Mouse (Mus musculus) cortical plate, adult 2 months (tissue): ENCODE data around the gene Aldh8a1. TPM values are rescaled to one million over a fixed set of nuclear protein-coding genes. Genes with fewer than 3 reads are reported as not detected.
"Not testable (repeated sequence)": the region's sequence is repeated elsewhere in the genome, so short reads cannot be mapped to it uniquely, and the experiment has no call there.

Experiments used
- H3K27ac ChIP-seq: fragments of 200-500 bp; 2 replicates; pipeline ENCODE4 v1.5.1; 2012; ENCODE audit warnings: low read length, control low read depth, inconsistent platforms; ENCODE audit not compliant: insufficient read depth
- H3K4me1 ChIP-seq: fragments of 200-500 bp; 2 replicates; pipeline ENCODE4 v1.6.1; 2011; ENCODE audit warnings: low read length; ENCODE audit not compliant: control insufficient read depth, insufficient read depth
- H3K4me3 ChIP-seq: fragments of 200-500 bp; 2 replicates; pipeline ENCODE4 v1.5.1; 2011; ENCODE audit warnings: mild to moderate bottlenecking, low read length, control low read depth; ENCODE audit not compliant: insufficient read depth
- CTCF ChIP-seq: fragments of 200-500 bp; IDR thresholded peaks from 2 replicates; pipeline ENCODE4 v1.5.1; 2011; ENCODE audit warnings: mild to moderate bottlenecking, control low read depth, low read length; ENCODE audit not compliant: insufficient read depth; ENCODE audit errors: extremely low read depth
- POLR2A ChIP-seq: fragments of 200-500 bp; IDR thresholded peaks from 2 replicates; pipeline ENCODE4 v1.6.1; 2011; ENCODE audit warnings: mild to moderate bottlenecking, low read length, control low read depth; ENCODE audit not compliant: insufficient read depth; ENCODE audit errors: extremely low read depth
- polyA plus RNA-seq: library from polyadenylated mRNA; depleted of rRNA; stranded (reverse); fragments of >200 nt; gene quantifications from 2 replicates; pipeline ENCODE4 v1.2.3, GENCODE M21; 2012

The Aldh8a1 gene
- polyA plus RNA-seq, 1 experiment, result 0.38 TPM

- TF ChIP-seq POLR2A (no peak), CTCF (no peak)
These were observed 16.3 kb downstream of the Aldh8a1 start for GRCm38 (mm10) chr10:21393390-21393789.

DNA sequence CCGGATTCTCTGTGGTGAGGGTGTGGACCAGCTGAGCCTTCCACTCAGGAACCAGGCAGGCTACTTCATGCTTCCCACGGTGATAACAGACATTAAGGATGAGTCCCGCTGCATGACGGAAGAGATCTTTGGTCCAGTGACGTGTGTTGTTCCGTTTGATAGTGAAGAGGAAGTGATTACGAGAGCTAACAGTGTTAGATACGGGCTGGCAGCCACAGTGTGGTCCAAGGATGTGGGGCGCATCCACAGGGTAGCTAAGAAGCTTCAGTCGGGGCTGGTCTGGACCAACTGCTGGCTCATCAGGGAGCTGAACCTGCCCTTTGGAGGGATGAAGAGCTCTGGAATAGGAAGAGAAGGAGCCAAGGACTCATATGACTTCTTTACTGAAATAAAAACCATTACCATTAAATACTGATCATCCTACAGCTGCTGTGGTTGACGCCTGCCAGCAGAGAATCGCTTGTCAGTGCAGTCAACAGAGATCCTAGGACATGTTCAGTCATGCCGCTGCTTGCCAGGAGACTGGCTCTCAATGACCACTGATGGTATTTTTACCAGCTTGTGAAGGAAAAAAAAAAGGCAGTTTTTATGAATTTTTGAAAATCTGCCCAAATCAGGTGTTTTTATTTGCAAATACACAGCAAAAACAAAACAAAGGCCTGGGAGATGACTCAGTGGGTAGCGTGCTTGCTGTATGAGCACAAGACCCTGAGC lies 18.5 kb downstream of the Aldh8a1 start:
- no peak for TF ChIP-seq POLR2A
- no peak for TF ChIP-seq CTCF
- no peak overlapping the region for H3K4me3 ChIP-seq
- no peaks in the 10 kb centered on the region for H3K4me1 ChIP-seq
- H3K27ac ChIP-seq, result no peak overlapping the region

More at GRCm38 (mm10) chr10:21393390-21393789, 16.3 kb downstream of the Aldh8a1 start:
- no peak overlapping the region for H3K27ac ChIP-seq
- H3K4me3 ChIP-seq, result no peak overlapping the region
- H3K4me1 ChIP-seq, result no peaks in the 10 kb centered on the region

DNA sequence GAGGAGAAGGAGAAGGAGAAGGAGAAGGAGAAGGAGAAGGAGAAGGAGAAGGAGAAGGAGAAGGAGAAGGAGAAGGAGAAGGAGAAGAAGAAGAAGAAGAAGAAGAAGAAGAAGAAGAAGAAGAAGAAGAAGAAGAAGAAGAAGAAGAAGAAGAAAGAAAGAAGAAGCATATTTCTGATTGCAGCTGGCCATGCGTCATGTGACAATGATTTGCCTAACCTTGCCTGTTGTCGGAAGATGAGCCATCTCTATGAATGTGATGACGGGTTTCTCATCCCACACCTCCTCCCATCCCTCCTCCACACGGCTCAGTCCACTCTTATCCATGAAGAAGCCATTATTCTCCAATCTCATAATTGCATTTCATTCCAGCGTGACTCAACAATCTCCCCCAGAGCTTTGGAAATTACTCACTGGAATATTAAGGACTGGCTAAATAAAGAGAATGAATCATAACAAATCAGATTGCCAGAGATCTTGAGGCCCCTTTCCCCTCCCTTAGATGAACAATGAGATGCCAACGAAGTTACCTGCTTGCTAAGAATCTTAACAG lies 21.9 kb downstream of the Aldh8a1 start:
- not testable (repeated sequence) for H3K27ac ChIP-seq, H3K4me1 ChIP-seq, H3K4me3 ChIP-seq

DNA sequence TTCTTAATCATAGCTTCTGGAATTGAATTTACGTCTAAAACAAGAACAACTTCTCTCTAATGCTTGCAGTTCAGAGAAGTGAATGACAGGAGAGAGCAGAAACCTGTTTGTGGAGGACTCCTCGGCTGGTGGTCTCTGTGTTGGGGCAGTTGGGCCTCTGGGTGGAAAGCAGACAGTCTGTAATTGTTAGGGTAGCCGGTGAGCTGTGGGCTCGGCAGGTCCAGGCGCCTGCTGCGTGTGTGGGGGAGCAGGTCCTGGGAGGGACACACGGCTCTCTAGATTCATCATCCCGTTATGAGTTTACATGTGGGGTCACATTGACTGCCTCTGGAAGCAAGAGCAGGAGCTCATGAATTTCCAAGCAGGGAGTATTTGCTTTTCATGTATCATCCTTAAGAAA lies 22.5 kb downstream of the Aldh8a1 start:
- no peak overlapping the region for H3K4me3 ChIP-seq
- no peak for TF ChIP-seq CTCF
- TF ChIP-seq POLR2A, result no peak
- H3K27ac ChIP-seq, result no peak overlapping the region
- H3K4me1 ChIP-seq, result no peaks in the 10 kb centered on the region

DNA sequence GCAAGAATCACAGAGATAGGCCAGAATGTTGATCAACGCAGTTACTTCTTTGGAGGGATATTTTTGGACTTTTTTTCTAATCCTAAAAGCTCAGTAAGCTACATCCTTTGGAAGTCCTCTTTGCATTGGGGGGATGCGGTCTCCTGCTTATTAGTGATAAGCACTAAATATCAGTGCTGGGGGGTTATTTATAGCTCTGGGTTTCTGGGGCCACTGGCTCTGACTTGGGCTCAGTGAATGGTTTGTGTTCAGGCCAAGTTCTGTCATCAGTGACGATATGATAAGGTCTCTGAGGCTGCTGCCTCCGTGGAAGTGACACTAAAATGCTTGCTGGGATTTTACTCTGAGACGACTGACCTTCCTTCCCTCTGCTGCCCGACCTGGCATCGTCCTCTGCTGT lies 22.9 kb downstream of the Aldh8a1 start:
- TF ChIP-seq CTCF (no peak), POLR2A (no peak)
- Histone ChIP-seq H3K4me1 (no peaks in the 10 kb centered on the region), H3K27ac (no peak overlapping the region)

GRCm38 (mm10) chr10:21400453-21400852 lies 23.4 kb downstream of the Aldh8a1 start:
- Histone ChIP-seq H3K4me3 (no peak overlapping the region), H3K4me1 (no peaks in the 10 kb centered on the region), H3K27ac (no peak overlapping the region)
- TF ChIP-seq POLR2A, result no peak
- TF ChIP-seq CTCF, result no peak

More for the DNA sequence above, 22.9 kb downstream of the Aldh8a1 start:
- no peak overlapping the region for H3K4me3 ChIP-seq

DNA sequence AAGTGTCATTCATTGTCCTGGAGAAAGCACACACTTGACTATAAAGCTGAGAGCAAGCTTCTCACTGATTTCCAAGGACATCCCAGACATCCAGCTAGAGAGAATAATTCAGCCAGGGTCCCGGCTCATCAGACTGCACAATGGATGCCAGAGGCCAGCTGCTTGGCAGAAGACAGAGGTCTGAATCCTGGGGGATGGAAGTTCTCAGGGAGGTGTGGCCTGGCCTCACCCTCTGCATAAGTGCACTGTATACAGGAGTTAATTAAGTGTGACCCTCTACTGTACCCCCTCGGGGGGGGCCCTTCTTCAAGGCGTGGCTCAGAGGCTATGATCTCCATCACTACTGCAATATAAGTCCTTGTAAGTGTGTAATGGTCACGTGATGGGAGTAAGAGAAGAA lies 24.2 kb downstream of the Aldh8a1 start:
- Histone ChIP-seq H3K27ac (no peak overlapping the region), H3K4me3 (no peak overlapping the region), H3K4me1 (no peaks in the 10 kb centered on the region)
- TF ChIP-seq POLR2A (no peak), CTCF (no peak)

- Histone ChIP-seq H3K4me3 (no peak overlapping the region), H3K4me1 (no peaks in the 10 kb centered on the region), H3K27ac (no peak overlapping the region)
- TF ChIP-seq POLR2A (no peak), CTCF (no peak)
These were observed 27.7 kb downstream of the Aldh8a1 start for GRCm38 (mm10) chr10:21404822-21405221.

GRCm38 (mm10) chr10:21405707-21406534 lies 28.8 kb downstream of the Aldh8a1 start:
- Histone ChIP-seq H3K27ac (no peak overlapping the region), H3K4me1 (no peaks in the 10 kb centered on the region), H3K4me3 (no peak overlapping the region)
- TF ChIP-seq CTCF (no peak), POLR2A (no peak)

DNA sequence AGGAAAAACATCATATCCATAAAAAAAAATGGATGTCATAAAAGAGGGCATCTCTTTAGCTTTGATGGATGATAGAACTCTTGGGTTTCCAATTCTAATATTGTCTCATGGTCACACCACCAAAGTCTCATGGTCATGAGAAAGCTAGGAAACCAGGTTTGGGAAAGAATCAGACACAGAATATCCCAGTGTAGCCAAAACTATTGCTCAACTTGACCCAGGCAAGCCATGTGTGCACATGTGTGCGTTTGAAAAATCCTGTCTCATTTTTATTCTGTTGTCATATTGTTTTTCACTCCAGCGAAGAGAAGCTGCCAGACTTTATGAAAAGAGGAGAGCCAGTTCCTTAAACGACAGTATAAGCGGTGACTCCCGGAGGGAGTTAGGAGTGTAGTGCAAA lies 33.6 kb downstream of the Aldh8a1 start:
- Histone ChIP-seq H3K4me3 (no peak overlapping the region), H3K4me1 (no peaks in the 10 kb centered on the region), H3K27ac (no peak overlapping the region)
- TF ChIP-seq POLR2A (no peak), CTCF (no peak)
